Mouse (Mus musculus) liver, adult 2 months (tissue): ENCODE results near the gene Olfr544. TPM values are rescaled to one million over a fixed set of nuclear protein-coding genes. Genes with fewer than 3 reads are reported as not detected.
"Not testable (repeated sequence)": the region's sequence is repeated elsewhere in the genome, so short reads cannot be mapped to it uniquely, and the experiment has no call there.

Source experiments
- DNase-seq: peaks from one replicate; pipeline ENCODE4 v3.0.0-alpha.2; 2011; ENCODE audit warnings: low read depth, low spot score; ENCODE audit errors: extremely low read depth
- H3K27ac ChIP-seq: fragments of 200-500 bp; replicated peaks from 2 replicates; pipeline ENCODE4 v1.5.1; 2012; ENCODE audit warnings: low read depth, mild to moderate bottlenecking, control low read depth, inconsistent platforms, low read length; ENCODE audit not compliant: insufficient read depth
- H3K27me3 ChIP-seq: fragments of 200-500 bp; 2 replicates; pipeline ENCODE4 v1.6.1; 2012; ENCODE audit warnings: mild to moderate bottlenecking, moderate library complexity, low read length, inconsistent platforms; ENCODE audit not compliant: control insufficient read depth, insufficient read depth
- H3K36me3 ChIP-seq: fragments of 200-500 bp; 2 replicates; pipeline ENCODE4 v1.6.1; 2012; ENCODE audit warnings: low read length, inconsistent platforms; ENCODE audit not compliant: control insufficient read depth, insufficient read depth
- H3K4me1 ChIP-seq: fragments of 200-500 bp; 2 replicates; pipeline ENCODE4 v1.6.1; 2011; ENCODE audit warnings: low read length; ENCODE audit not compliant: control insufficient read depth, insufficient read depth
- H3K4me3 ChIP-seq: fragments of 200-500 bp; 2 replicates; pipeline ENCODE4 v1.5.1; 2011; ENCODE audit warnings: low read depth, mild to moderate bottlenecking, control low read depth, low read length, moderate library complexity; ENCODE audit not compliant: insufficient read depth
- H3K79me2 ChIP-seq: fragments of 200-500 bp; 2 replicates; pipeline ENCODE4 v1.6.1; 2012; ENCODE audit warnings: inconsistent platforms, mild to moderate bottlenecking, low read length, moderate library complexity; ENCODE audit not compliant: control insufficient read depth, insufficient read depth
- H3K9ac ChIP-seq: fragments of 200-500 bp; 2 replicates; pipeline ENCODE4 v1.6.1; 2012; ENCODE audit warnings: low read depth, mild to moderate bottlenecking, control low read depth, inconsistent platforms, low read length
- CTCF ChIP-seq: fragments of 200-500 bp; IDR thresholded peaks from 2 replicates; pipeline ENCODE4 v1.5.1; 2011; ENCODE audit warnings: low read depth, low read length, control low read depth
- POLR2A ChIP-seq: fragments of 200-500 bp; IDR thresholded peaks from 2 replicates; pipeline ENCODE4 v1.6.1; 2011; ENCODE audit warnings: low read length, control low read depth; ENCODE audit not compliant: insufficient read depth; ENCODE audit errors: extremely low read depth
- WGBS: fragments of 180-500 bp; shearing (Covaris S2); methylation state at CpG from one replicate; pipeline ENCODE4 v1.1.7; 2018; 5-methylcytosine and 5-hydroxymethylcytosine counted together
- polyA plus RNA-seq: library from polyadenylated mRNA; depleted of rRNA; stranded (reverse); fragments of >200 nt; gene quantifications from 2 replicates; pipeline ENCODE4 v1.2.3, GENCODE M21; 2012
- total RNA-seq: library from RNA; depleted of rRNA; stranded (reverse); fragments of >200 nt; gene quantifications from 2 replicates; pipeline ENCODE4 v1.2.3, GENCODE M21; 2014

Gene Olfr544
- total and polyA plus RNA-seq, 2 experiments = not detected

DNA sequence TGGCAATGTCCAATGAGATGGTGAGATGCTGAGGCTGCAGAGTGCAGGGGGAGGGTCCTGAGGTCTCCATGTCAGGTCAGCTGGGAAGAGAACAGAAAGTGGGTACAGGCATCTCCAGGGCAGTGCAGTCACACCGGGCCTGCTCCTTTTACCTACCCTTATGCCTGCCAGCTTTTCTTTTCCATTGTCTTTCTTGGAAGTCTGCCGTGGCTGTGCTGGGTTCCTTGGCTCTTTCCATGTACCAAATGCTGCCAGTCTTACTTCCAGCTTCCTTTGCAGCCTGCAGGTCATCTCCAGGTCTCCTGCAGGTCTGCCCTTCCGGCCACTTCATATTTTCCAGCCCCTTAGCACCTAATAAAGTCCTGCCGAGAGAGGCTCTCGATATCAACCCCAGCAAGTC lies 13.9 kb upstream of the Olfr544 start:
- DNase-seq = no peak
- Histone ChIP-seq H3K27me3 (peaks cover 3% of the 10 kb centered on the region; the same call in 1 of the 2 replicates), H3K79me2 (no peaks in the 10 kb centered on the region), H3K9ac (no peak overlapping the region), H3K36me3 (no peaks in the 10 kb centered on the region), H3K4me3 (no peak overlapping the region), H3K4me1 (no peaks in the 10 kb centered on the region), H3K27ac (no peak overlapping the region)
- WGBS = 72% methylated on average over 5 of the region's 5 CpGs
- no peak for TF ChIP-seq CTCF
- no peak for TF ChIP-seq POLR2A

DNA sequence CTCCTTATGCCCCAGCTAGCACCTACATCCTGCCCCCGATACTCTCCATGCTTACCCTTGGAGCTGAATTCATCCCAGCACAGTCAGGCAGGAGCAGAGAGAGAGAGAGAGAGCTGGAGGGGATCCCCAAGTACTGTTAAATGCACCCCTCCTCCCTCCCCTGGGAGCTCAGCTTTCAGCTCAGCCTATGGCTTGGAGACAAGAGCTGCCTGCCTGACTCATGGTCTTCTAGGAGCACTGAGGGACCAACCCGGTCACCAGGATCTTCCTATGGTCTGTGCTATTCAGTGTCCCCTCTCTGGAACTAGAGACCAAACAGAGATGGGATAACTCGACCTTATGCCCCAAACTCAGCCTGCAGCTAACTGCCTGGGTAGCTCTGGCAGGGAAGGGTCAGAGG lies 11.4 kb upstream of the Olfr544 start, which contains the start of gene Olfr545:
Gene Olfr545, minus strand, starts transcription at position 101 of the 400 bp plus-strand sequence.
- no peaks in the 10 kb centered on the region for H3K79me2 ChIP-seq
- H3K36me3 ChIP-seq = no peaks in the 10 kb centered on the region
- H3K9ac ChIP-seq = no peak within 1 kb of the TSS
- no peak for DNase-seq
- H3K27ac ChIP-seq = no peak within 1 kb of the TSS
- WGBS = 60% methylated on average over 3 of the region's 3 CpGs
- TF ChIP-seq POLR2A (no peak), CTCF (no peak)
- no peaks in the 10 kb centered on the region for H3K4me1 ChIP-seq
- H3K27me3 ChIP-seq = peaks cover 3% of the 10 kb centered on the region; the same call in 1 of the 2 replicates
- H3K4me3 ChIP-seq = no peak within 1 kb of the TSS

DNA sequence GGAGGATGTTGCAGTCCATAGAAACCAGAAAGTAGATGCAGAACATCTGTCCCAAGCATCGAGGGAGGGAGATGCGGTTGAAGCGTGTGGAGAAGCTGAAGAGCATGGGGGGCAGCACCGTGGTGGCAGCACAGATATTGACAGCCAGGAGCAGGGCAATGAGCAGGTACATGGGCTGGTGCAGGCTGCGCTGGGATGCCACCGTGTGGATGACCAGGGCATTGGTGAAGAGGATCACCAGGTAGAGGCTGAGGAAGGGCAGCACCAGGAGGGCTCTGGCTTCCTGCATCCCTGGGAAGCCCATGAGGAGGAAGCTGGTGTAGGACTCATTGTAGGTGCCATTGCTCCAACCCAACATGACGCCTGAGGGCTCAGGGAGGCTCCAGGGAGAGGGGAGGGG lies 6.3 kb upstream of the Olfr544 start:
- not testable (repeated sequence) for H3K9ac ChIP-seq, H3K79me2 ChIP-seq, DNase-seq, H3K4me1 ChIP-seq, H3K27me3 ChIP-seq, H3K36me3 ChIP-seq, H3K4me3 ChIP-seq, H3K27ac ChIP-seq
- 48% methylated on average over 7 of the region's 7 CpGs for WGBS

DNA sequence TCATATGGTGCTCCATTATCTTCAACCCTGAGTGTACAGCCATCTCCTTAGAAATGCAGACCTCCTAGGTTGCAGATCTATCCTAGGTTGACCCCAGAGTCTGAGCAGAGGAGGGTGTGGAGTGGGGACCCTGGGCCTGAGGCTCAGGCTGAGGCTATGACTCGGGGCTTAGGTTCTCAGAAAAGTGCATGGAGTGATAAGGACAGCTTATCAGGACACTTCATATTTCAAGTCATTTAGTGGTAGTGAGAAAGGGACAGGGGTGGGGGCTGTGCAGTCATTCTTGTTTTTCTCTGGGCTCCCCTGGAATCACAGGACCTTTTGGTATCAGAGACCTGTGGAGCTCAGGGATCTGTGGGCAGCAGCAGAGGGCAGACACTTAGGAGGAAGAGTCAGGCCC lies 2.0 kb downstream of the Olfr544 start:
- Histone ChIP-seq H3K4me3 (no peak overlapping the region), H3K27ac (no peak overlapping the region), H3K36me3 (no peaks in the 10 kb centered on the region), H3K27me3 (no peaks in the 10 kb centered on the region), H3K4me1 (no peaks in the 10 kb centered on the region), H3K9ac (no peak overlapping the region), H3K79me2 (no peaks in the 10 kb centered on the region)
- DNase-seq = no peak
- no peak for TF ChIP-seq CTCF
- TF ChIP-seq POLR2A = no peak
- 70% methylated on average over 1 of the region's 1 CpGs for WGBS

DNA sequence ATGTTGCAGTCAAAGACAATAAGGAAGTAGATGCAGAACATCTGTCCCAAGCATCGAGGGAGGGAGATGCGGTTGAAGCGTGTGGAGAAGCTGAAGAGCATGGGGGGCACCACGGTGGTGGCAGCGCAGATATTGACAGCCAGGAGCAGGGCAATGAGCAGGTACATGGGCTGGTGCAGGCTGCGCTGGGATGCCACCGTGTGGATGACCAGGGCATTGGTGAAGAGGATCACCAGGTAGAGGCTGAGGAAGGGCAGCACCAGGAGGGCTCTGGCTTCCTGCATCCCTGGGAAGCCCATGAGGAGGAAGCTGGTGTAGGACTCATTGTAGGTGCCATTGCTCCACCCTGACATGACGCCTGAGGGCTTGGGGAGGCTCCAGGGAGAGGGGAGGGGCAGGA lies 3.3 kb downstream of the Olfr544 start:
- H3K27me3 ChIP-seq, H3K4me3 ChIP-seq, H3K4me1 ChIP-seq, H3K36me3 ChIP-seq, H3K79me2 ChIP-seq, H3K9ac ChIP-seq, DNase-seq, H3K27ac ChIP-seq: not testable (repeated sequence)
- WGBS = 58% methylated on average over 8 of the region's 8 CpGs

DNA sequence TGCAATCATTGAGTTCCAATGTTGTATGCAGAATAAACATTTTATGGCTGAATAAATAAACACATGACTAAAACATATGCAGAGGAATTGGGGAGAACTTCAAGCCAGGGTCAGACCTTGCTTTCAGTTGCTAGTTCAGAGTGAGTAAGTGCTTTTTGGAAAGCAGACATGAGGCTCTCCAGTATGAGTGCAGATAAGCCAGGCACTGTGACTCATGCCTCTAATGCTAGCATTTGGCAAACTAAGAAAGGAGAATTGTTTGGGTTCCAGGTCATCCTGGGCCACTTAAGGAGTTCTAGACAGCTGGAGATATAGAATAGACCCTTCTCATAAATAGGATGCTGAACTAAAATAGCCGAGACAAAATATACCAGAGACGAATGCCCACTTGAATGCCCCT lies 4.4 kb downstream of the Olfr544 start:
- 78% methylated on average over 2 of the region's 2 CpGs for WGBS
- TF ChIP-seq CTCF = no peak
- TF ChIP-seq POLR2A = no peak
- H3K27ac ChIP-seq = no peak overlapping the region
- DNase-seq = no peak
- H3K9ac ChIP-seq = no peak overlapping the region
- H3K4me3 ChIP-seq = no peak overlapping the region
- 0 out of 2 replicates have a peak, but pooled peaks cover 4% of the 10 kb centered on the region for H3K4me1 ChIP-seq
- no peaks in the 10 kb centered on the region for H3K27me3 ChIP-seq
- H3K36me3 ChIP-seq = no peaks in the 10 kb centered on the region
- H3K79me2 ChIP-seq = no peaks in the 10 kb centered on the region
